Mouse (Mus musculus) MEL (cell line): ENCODE measurements around the gene Cend1.

Experiments used
- CHD2 ChIP-seq: IDR thresholded peaks from 2 replicates; pipeline ENCODE4 v1.6.1; 2011; ENCODE audit warnings: low read length, improper control_type of control experiment
- CTCF ChIP-seq, 3 experiments: IDR thresholded peaks in 2 of 3; conservative IDR thresholded peaks in 1 of 3; 2 replicates each; pipeline ENCODE4 v1.5.1; 2011 to 2012; ENCODE audit warnings: low read length in 3 of 3, low read depth in 2 of 3, mild to moderate bottlenecking in 2 of 3, improper control_type of control experiment in 1 of 3, inconsistent platforms in 1 of 3, mixed read lengths in 1 of 3, moderate library complexity in 1 of 3; ENCODE audit not compliant: control insufficient read depth in 1 of 3, insufficient read depth in 1 of 3, poor library complexity in 1 of 3, severe bottlenecking in 1 of 3
- EP300 ChIP-seq, 2 experiments: IDR thresholded peaks; 2 replicates each; pipeline ENCODE4 v1.6.1; 2011; ENCODE audit warnings: improper control_type of control experiment in 2 of 2, low read length in 2 of 2, low read depth in 1 of 2, mild to moderate bottlenecking in 1 of 2
- MAFK ChIP-seq: IDR thresholded peaks from 2 replicates; pipeline ENCODE4 v1.6.1; 2011; ENCODE audit warnings: low read depth, mild to moderate bottlenecking, low read length, improper control_type of control experiment, borderline replicate concordance
- NELFE ChIP-seq: IDR thresholded peaks from 2 replicates; pipeline ENCODE4 v1.6.1; 2011; ENCODE audit warnings: low read depth, low read length, improper control_type of control experiment
- POLR2AphosphoS2 ChIP-seq: IDR thresholded peaks from 2 replicates; pipeline ENCODE4 v1.6.1; 2011; ENCODE audit warnings: low read length, improper control_type of control experiment
- USF1 ChIP-seq: IDR thresholded peaks from 2 replicates; pipeline ENCODE4 v1.6.1; 2014; ENCODE audit warnings: low read depth, mild to moderate bottlenecking, inconsistent platforms, low read length, improper control_type of control experiment, moderate library complexity

DNA sequence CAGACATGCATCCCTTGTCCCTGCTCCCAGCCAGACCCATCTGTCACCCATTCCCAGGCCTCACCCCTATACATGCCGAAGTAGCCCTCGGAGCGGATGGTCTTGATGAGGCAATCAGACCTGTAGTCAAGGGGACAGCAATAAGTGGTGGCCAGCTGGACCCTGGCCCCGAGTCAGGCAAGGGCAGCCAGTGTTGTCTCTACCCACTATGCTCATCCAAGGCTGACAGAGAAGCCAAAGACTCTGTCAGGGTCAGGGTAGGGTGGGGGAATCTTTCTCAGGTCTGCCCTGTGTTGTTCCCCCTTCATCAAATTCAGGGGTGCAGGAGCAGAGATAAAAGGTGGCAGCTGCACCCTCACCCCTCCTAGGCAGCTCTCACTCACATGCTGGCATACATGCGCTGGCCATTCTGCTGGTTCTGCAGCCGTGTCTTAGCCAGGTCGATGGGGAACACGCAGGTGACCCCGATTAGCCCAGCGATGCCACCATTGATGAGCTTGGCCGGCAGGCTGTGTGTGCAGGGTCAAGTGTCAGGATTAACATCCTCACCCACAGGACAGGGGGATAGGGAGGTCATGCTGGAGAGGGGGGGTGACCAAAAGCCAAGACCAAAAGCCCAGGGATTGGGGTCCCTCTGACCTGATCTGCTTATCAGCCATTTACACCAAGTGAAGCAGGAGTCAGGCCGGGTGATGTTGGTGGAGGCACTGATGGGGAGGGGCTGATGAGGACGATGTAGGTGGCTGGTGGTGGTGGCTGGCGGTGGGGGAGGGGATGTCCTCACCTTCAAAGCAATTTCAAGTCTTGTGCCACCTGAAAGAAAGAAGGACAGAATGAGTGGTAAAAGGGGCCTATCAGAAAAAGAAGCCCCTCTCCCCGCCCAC, 4.5 kb upstream of the Cend1 start:
- TF ChIP-seq MAFK (no peak), CTCF (IDR thresholded peaks at IDR 0.05 in 2 of 3, conservative IDR thresholded peaks at IDR 0.05 in 1 of 3; ENCODE audit: control insufficient read depth in 1 of 3, insufficient read depth in 1 of 3, low read depth in 2 of 3, low read length in 3 of 3, poor library complexity in 1 of 3, severe bottlenecking in 1 of 3) (no peak), USF1 (no peak), POLR2AphosphoS2 (no peak), CHD2 (no peak), NELFE (no peak), EP300 (IDR thresholded peaks at IDR 0.05; ENCODE audit: low read depth in 1 of 2, low read length in 2 of 2) (no peak)
